Mouse (Mus musculus) heart, adult 2 months (tissue): Measurements from ENCODE around the gene Olfr854. TPM values are rescaled to one million over a fixed set of nuclear protein-coding genes. Genes with fewer than 3 reads are reported as not detected.

Experiments used
- DNase-seq, 2 experiments: peaks; one replicate each; pipeline ENCODE4 v3.0.0; 2021
- H3K27ac ChIP-seq: fragments of 200-600 bp; 2 replicates; pipeline ENCODE4 v1.8.1; 2022
- H3K27me3 ChIP-seq: fragments of 200-500 bp; 2 replicates; pipeline ENCODE4 v1.6.1; 2012; ENCODE audit warnings: mild to moderate bottlenecking, low read length, inconsistent platforms, mixed read lengths; ENCODE audit not compliant: control insufficient read depth, insufficient read depth
- H3K36me3 ChIP-seq: fragments of 200-500 bp; 2 replicates; pipeline ENCODE4 v1.6.1; 2012; ENCODE audit warnings: low read length, inconsistent platforms; ENCODE audit not compliant: control insufficient read depth, insufficient read depth
- H3K4me1 ChIP-seq: fragments of 200-500 bp; 2 replicates; pipeline ENCODE4 v1.6.1; 2011; ENCODE audit warnings: low read length; ENCODE audit not compliant: control insufficient read depth, insufficient read depth
- H3K4me3 ChIP-seq: fragments of 200-600 bp; 2 replicates; pipeline ENCODE4 v1.8.1; 2022
- H3K79me2 ChIP-seq: fragments of 200-500 bp; replicated peaks from 2 replicates; pipeline ENCODE4 v1.6.1; 2012; ENCODE audit warnings: mild to moderate bottlenecking, inconsistent platforms, low read length, moderate library complexity, mixed read lengths; ENCODE audit not compliant: control insufficient read depth, insufficient read depth
- H3K9ac ChIP-seq: fragments of 200-500 bp; 2 replicates; pipeline ENCODE4 v1.6.1; 2012; ENCODE audit warnings: low read depth, mild to moderate bottlenecking, control low read depth, inconsistent platforms, low read length, mixed read lengths
- CTCF ChIP-seq: fragments of 200-600 bp; IDR thresholded peaks from 2 replicates; pipeline ENCODE4 v1.8.1; 2022; ENCODE audit warnings: antibody characterized with exemption, mild to moderate bottlenecking, moderate library complexity
- EP300 ChIP-seq: fragments of 200-500 bp; IDR thresholded peaks from 2 replicates; pipeline ENCODE4 v1.6.1; 2011; ENCODE audit warnings: low read depth, low read length, control low read depth; ENCODE audit not compliant: insufficient read depth
- POLR2A ChIP-seq: fragments of 200-500 bp; IDR thresholded peaks from 2 replicates; pipeline ENCODE4 v1.6.1; 2011; ENCODE audit warnings: mild to moderate bottlenecking, low read depth, low read length, control low read depth; ENCODE audit not compliant: insufficient read depth
- WGBS: fragments of 180-500 bp; shearing (Covaris S2); methylation state at CpG from one replicate; pipeline ENCODE4 v1.1.7; 2018; 5-methylcytosine and 5-hydroxymethylcytosine counted together
- intact Hi-C: fragments of 180-260 bp; cut with DNase I; formaldehyde crosslinking; loops from one replicate; pipeline ENCODE4 v1.15.1; 2025
- long read RNA-seq: library from polyadenylated mRNA; stranded (forward); transcript quantifications from one replicate; pipeline ENCODE4 v2.0.0, GENCODE M21; 2021
- polyA plus RNA-seq: library from polyadenylated mRNA; depleted of rRNA; stranded (reverse); fragments of >200 nt; gene quantifications from 2 replicates; pipeline ENCODE4 v1.2.3, GENCODE M21; 2012; rRNA removed
- total RNA-seq, 2 experiments: library from RNA; stranded (reverse); gene quantifications; 2 replicates each; pipeline ENCODE4 v1.2.3; 2021

Olfr854 gene
- total RNA-seq (not detected), polyA plus RNA-seq (not detected in 2 replicates)
- long read RNA-seq: 0 reads

GRCm38 (mm10) chr9:19567282-19567681 lies at the start of gene Olfr854:
TSS of gene Olfr854 (minus strand) at chr9:19567382.
- 35% methylated on average over 1 of the region's 1 CpGs for WGBS
- H3K4me1 ChIP-seq: no peaks in the 10 kb centered on the region
- H3K9ac ChIP-seq: no peak within 1 kb of the TSS
- H3K36me3 ChIP-seq: no peaks in the 10 kb centered on the region
- TF ChIP-seq CTCF (no peak), POLR2A (no peak)
- no peaks in the 10 kb centered on the region for H3K27me3 ChIP-seq
- H3K4me3 ChIP-seq: no peak within 1 kb of the TSS
- intact Hi-C loops: no loop called here
- no peak within 1 kb of the TSS for H3K27ac ChIP-seq
- DNase-seq: no peak
- no peaks in the 10 kb centered on the region for H3K79me2 ChIP-seq

DNA sequence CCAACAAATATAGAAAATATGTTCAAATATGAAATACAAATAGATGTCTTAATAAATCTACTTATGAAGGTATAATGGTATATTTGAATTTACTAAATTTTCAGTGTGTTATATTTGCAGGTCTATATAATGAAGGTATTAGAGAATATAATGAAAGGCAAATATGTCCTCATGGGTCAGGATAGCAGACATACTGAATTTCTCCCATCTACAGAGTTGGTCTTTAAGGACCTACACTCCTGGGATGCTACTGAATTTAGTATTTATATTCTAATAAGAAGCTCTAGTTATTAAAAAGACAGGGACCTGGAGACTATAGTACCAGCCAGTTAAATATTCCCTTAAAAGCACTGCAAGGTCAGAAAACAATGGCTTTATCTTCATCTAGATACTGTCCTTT lies 15.1 kb upstream of the Olfr854 start, which contains the start of gene Olfr855:
Olfr855 (plus strand) TSS at position 301 of the 400 bp plus-strand sequence.
- no peaks in the 10 kb centered on the region for H3K27me3 ChIP-seq
- no peak within 1 kb of the TSS for H3K4me3 ChIP-seq
- H3K79me2 ChIP-seq: no peaks in the 10 kb centered on the region
- H3K4me1 ChIP-seq: no peaks in the 10 kb centered on the region
- no peak within 1 kb of the TSS for H3K9ac ChIP-seq
- no peak within 1 kb of the TSS for H3K27ac ChIP-seq
- intact Hi-C loops: no loop called here
- TF ChIP-seq EP300 (no peak), POLR2A (no peak), CTCF (no peak)
- H3K36me3 ChIP-seq: no peaks in the 10 kb centered on the region
- no peak for DNase-seq

DNA sequence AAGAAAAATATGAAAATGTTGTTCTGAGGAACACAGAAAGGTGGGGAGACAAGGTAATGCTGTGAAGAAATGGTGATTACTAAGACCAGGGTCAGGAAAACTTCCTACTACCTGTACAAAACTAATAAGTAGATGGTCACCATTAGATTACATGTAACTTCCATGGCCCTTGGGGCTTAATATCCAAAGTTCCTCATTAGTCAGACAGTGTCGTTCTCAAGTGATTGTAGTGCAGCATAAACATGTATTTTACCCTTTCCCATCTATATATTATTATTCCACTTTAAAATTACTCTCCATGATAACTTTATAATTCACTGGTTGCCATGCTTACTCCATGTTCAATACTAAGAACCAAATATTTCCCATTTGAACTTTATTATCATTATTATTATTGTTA lies 26.2 kb downstream of the Olfr854 start, which contains the start of gene Olfr853:
Olfr853 (minus strand) TSS at position 101 of the 400 bp plus-strand sequence.
- H3K27ac ChIP-seq: no peak within 1 kb of the TSS
- H3K27me3 ChIP-seq: no peaks in the 10 kb centered on the region
- no peak within 1 kb of the TSS for H3K4me3 ChIP-seq
- no peaks in the 10 kb centered on the region for H3K79me2 ChIP-seq
- intact Hi-C loops: no loop called here
- DNase-seq: no peak
- no peak for TF ChIP-seq EP300
- no peak for TF ChIP-seq CTCF
- H3K9ac ChIP-seq: no peak within 1 kb of the TSS
- WGBS: 65% methylated on average over 1 of the region's 1 CpGs
- H3K4me1 ChIP-seq: no peaks in the 10 kb centered on the region
- no peaks in the 10 kb centered on the region for H3K36me3 ChIP-seq

Other genes starting within 250 kb of the Olfr854 start
- gene Olfr845, start 230.9 kb downstream of the Olfr854 start, total RNA-seq: not detected
- gene Olfr845, start 230.9 kb downstream of the Olfr854 start, polyA plus RNA-seq: not detected in 2 replicates
- not detected for gene Olfr846, start 203.4 kb downstream of the Olfr854 start, total RNA-seq
- not detected in 2 replicates for gene Olfr846, start 203.4 kb downstream of the Olfr854 start, polyA plus RNA-seq
- not detected for gene Olfr847, start 188.7 kb downstream of the Olfr854 start, total RNA-seq
- not detected in 2 replicates for gene Olfr847, start 188.7 kb downstream of the Olfr854 start, polyA plus RNA-seq
- not detected for gene Olfr849, start 127.1 kb downstream of the Olfr854 start, total RNA-seq
- not detected in 2 replicates for gene Olfr849, start 127.1 kb downstream of the Olfr854 start, polyA plus RNA-seq
- not detected for gene Olfr850, start 89.1 kb downstream of the Olfr854 start, total RNA-seq
- gene Olfr850, start 89.1 kb downstream of the Olfr854 start, polyA plus RNA-seq: not detected in 2 replicates
- not detected for gene Olfr851, start 74.1 kb downstream of the Olfr854 start, total RNA-seq
- not detected in 2 replicates for gene Olfr851, start 74.1 kb downstream of the Olfr854 start, polyA plus RNA-seq
- not detected for gene Olfr853, start 26.3 kb downstream of the Olfr854 start, total RNA-seq
- gene Olfr853, start 26.3 kb downstream of the Olfr854 start, polyA plus RNA-seq: not detected in 2 replicates
- not detected for gene Olfr855, start 15.2 kb upstream of the Olfr854 start, total RNA-seq
- gene Olfr855, start 15.2 kb upstream of the Olfr854 start, polyA plus RNA-seq: not detected in 2 replicates
- gene Zfp317, start 54.7 kb upstream of the Olfr854 start, total RNA-seq: 10 to 100 TPM; 14.2 to 14.8 TPM
- gene Zfp317, start 54.7 kb upstream of the Olfr854 start, polyA plus RNA-seq: 7.2 and 12.7 TPM in 2 replicates
- gene Olfr857, start 142.1 kb upstream of the Olfr854 start, total RNA-seq: not detected
- gene Olfr857, start 142.1 kb upstream of the Olfr854 start, polyA plus RNA-seq: not detected in 2 replicates
- gene Olfr58, start 212.9 kb upstream of the Olfr854 start, total RNA-seq: not detected
- not detected in 2 replicates for gene Olfr58, start 212.9 kb upstream of the Olfr854 start, polyA plus RNA-seq
- gene Olfr859, start 237.5 kb upstream of the Olfr854 start, total RNA-seq: not detected
- gene Olfr859, start 237.5 kb upstream of the Olfr854 start, polyA plus RNA-seq: not detected in 2 replicates